Comparison of ENCODE assay signal across 19 mouse cellular contexts in genomic region chr10:12652988-12653387, GRCm38 (mm10).
"Had no signal": no experiment of that assay in that cellular context is flagged by ENCODE, and none has a peak within 500 bp of the region (broad histone marks: within the 10 kb centered on the region; RNA-seq: fewer than 3 reads in every experiment).

No protein-coding gene starts in this region.

- H3K36me3 ChIP-seq: midbrain, embryonic 12.5 days; neural tube, embryonic 13.5 days; neural tube, embryonic 15.5 days had no signal

- H3K27me3 ChIP-seq: liver, embryonic 12.5 days; midbrain, embryonic 12.5 days; neural tube, embryonic 13.5 days; neural tube, embryonic 15.5 days had no signal

- H3K4me3 ChIP-seq: liver, embryonic 12.5 days; midbrain, embryonic 10.5 days; midbrain, embryonic 12.5 days; myocyte; neural tube, embryonic 13.5 days; neural tube, embryonic 15.5 days had no signal

- H3K9me3 ChIP-seq: liver, embryonic 12.5 days; midbrain, embryonic 10.5 days; midbrain, embryonic 12.5 days; neural tube, embryonic 13.5 days; neural tube, embryonic 15.5 days had no signal

- H3K4me2 ChIP-seq: liver, embryonic 12.5 days; midbrain, embryonic 12.5 days; neural tube, embryonic 13.5 days; neural tube, embryonic 15.5 days had no signal

- H3K27ac ChIP-seq: liver, embryonic 12.5 days; liver, embryonic 14.5 days; midbrain, embryonic 10.5 days; midbrain, embryonic 12.5 days; neural tube, embryonic 13.5 days; neural tube, embryonic 15.5 days had no signal

- H3K9ac ChIP-seq: liver, embryonic 12.5 days; liver, embryonic 14.5 days; midbrain, embryonic 12.5 days; neural tube, embryonic 13.5 days; neural tube, embryonic 15.5 days had no signal

- DNase-seq: lung, postnatal 10 days; lung, postnatal 4 days; midbrain, embryonic 14.5 days; retina, postnatal 1 day; right cerebral cortex, adult 18-20 months; right cerebral cortex, postnatal 25 days; right cerebral cortex, postnatal 4 days; spleen, adult 18-20 months; thymus, adult 18-20 months; thymus, postnatal 14 days; thymus, postnatal 36 days had no signal

- ATAC-seq: liver, embryonic 12.5 days; midbrain, embryonic 16.5 days had no signal

- H3K4me1 ChIP-seq: midbrain, embryonic 10.5 days; midbrain, embryonic 12.5 days; neural tube, embryonic 13.5 days; neural tube, embryonic 15.5 days had no signal
